Mouse (Mus musculus): ENCODE measurements at regions not wholly inside any gene's neighbourhood (a gene's known extent, or its start where the extent isn't known, plus 50 kb on each side); places are given as distances from the start of the nearest gene placed in this dataset.

- no peak overlapping the region for H3K4me3 ChIP-seq (replicated peaks)
- H3K36me3 ChIP-seq (replicated peaks; ENCODE audit: low read length): no peaks in the 10 kb centered on the region
- H3K9me3 ChIP-seq: no peaks in the 10 kb centered on the region
- H3K4me1 ChIP-seq: peaks cover 36% of the 10 kb centered on the region
- no peak for TF ChIP-seq FLI1 (IDR thresholded peaks at IDR 0.05; ENCODE audit: low read length)
- no peak for TF ChIP-seq GATA1 (IDR thresholded peaks at IDR 0.05; ENCODE audit: borderline replicate concordance, low read length)
- H3K27me3 ChIP-seq (replicated peaks): peaks cover 2% of the 10 kb centered on the region
Observed at GRCm38 (mm10) chr2:146565693-146566092, 53.5 kb upstream of the Ralgapa2 start.

GRCm38 (mm10) chr2:146568171-146568842, 56.2 kb upstream of the Ralgapa2 start:
- Histone ChIP-seq H3K4me1 (peaks cover 14% of the 10 kb centered on the region), H3K27me3 (replicated peaks) (peaks cover 2% of the 10 kb centered on the region), H3K4me3 (replicated peaks) (no peak overlapping the region), H3K9me3 (no peaks in the 10 kb centered on the region), H3K36me3 (replicated peaks; ENCODE audit: low read length) (no peaks in the 10 kb centered on the region)
- TF ChIP-seq FLI1 (IDR thresholded peaks at IDR 0.05; ENCODE audit: low read length): no peak
- no peak for TF ChIP-seq GATA1 (IDR thresholded peaks at IDR 0.05; ENCODE audit: borderline replicate concordance, low read length)

DNA sequence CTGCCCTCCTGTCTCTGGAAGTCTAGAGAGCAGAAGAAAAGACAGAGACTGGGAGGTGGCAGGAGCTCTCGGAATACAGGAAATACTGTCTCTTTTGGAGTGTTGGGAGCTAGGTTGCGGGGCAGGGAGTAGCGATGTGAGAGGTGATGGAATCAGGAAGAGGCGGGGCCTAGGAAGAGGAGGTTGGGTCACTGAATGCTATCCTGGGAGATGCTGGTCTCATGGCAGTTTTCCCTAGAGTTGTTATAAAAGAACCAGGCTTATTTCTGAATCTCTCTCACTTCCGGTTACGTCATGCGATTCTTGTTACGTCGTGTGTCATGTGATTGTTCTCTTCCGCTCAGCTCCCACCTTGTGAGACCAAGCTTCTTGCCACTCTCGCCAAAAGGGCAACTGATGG, 58.9 kb upstream of the Ralgapa2 start:
- TF ChIP-seq FLI1 (IDR thresholded peaks at IDR 0.05; ENCODE audit: low read length): no peak
- no peak for TF ChIP-seq GATA1 (IDR thresholded peaks at IDR 0.05; ENCODE audit: borderline replicate concordance, low read length)
- Histone ChIP-seq H3K36me3 (replicated peaks; ENCODE audit: low read length) (no peaks in the 10 kb centered on the region), H3K4me1 (peaks cover 29% of the 10 kb centered on the region), H3K27me3 (replicated peaks) (peaks cover 2% of the 10 kb centered on the region), H3K4me3 (replicated peaks) (no peak overlapping the region), H3K9me3 (no peaks in the 10 kb centered on the region)

DNA sequence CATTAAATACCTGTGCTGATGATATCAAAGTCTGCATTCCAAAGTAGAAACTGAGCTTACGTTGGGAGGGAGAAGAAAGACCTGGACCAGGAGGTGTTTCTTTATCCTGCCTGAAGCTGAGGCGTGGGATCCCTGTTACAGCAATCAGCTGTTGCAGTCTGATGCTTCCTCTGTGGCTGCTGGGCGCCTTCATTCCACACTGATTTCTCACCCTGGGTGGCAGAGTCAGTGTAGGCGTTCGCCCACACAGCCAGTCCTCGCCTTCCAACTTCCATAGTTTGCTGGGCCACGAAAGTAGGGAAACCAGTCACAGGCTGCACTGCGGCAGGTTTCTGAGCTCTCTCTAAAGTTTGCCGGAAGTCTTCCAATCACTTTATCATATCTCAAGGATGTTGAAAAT, 59.7 kb upstream of the Ralgapa2 start:
- TF ChIP-seq FLI1 (IDR thresholded peaks at IDR 0.05; ENCODE audit: low read length) (no peak), GATA1 (IDR thresholded peaks at IDR 0.05; ENCODE audit: borderline replicate concordance, low read length) (no peak)
- Histone ChIP-seq H3K4me1 (peaks cover 30% of the 10 kb centered on the region), H3K9me3 (no peaks in the 10 kb centered on the region), H3K27me3 (replicated peaks) (peaks cover 2% of the 10 kb centered on the region), H3K36me3 (replicated peaks; ENCODE audit: low read length) (no peaks in the 10 kb centered on the region), H3K4me3 (replicated peaks) (no peak overlapping the region)

GRCm38 (mm10) chr2:146575610-146576297, 63.6 kb upstream of the Ralgapa2 start:
- TF ChIP-seq GATA1 (IDR thresholded peaks at IDR 0.05; ENCODE audit: borderline replicate concordance, low read length) (no peak), FLI1 (IDR thresholded peaks at IDR 0.05; ENCODE audit: low read length) (no peak)
- H3K4me1 ChIP-seq: peaks cover 30% of the 10 kb centered on the region
- H3K36me3 ChIP-seq (replicated peaks; ENCODE audit: low read length): no peaks in the 10 kb centered on the region
- H3K4me3 ChIP-seq (replicated peaks): no peak overlapping the region
- no peaks in the 10 kb centered on the region for H3K27me3 ChIP-seq (replicated peaks)
- H3K9me3 ChIP-seq: no peaks in the 10 kb centered on the region

- Histone ChIP-seq H3K4me1 (peaks cover 27% of the 10 kb centered on the region), H3K4me3 (replicated peaks) (no peak overlapping the region), H3K27me3 (replicated peaks) (no peaks in the 10 kb centered on the region), H3K36me3 (replicated peaks; ENCODE audit: low read length) (no peaks in the 10 kb centered on the region), H3K9me3 (no peaks in the 10 kb centered on the region)
- TF ChIP-seq FLI1 (IDR thresholded peaks at IDR 0.05; ENCODE audit: low read length) (no peak), GATA1 (IDR thresholded peaks at IDR 0.05; ENCODE audit: borderline replicate concordance, low read length) (no peak)
Observed at GRCm38 (mm10) chr2:146576298-146576905, 64.3 kb upstream of the Ralgapa2 start.

DNA sequence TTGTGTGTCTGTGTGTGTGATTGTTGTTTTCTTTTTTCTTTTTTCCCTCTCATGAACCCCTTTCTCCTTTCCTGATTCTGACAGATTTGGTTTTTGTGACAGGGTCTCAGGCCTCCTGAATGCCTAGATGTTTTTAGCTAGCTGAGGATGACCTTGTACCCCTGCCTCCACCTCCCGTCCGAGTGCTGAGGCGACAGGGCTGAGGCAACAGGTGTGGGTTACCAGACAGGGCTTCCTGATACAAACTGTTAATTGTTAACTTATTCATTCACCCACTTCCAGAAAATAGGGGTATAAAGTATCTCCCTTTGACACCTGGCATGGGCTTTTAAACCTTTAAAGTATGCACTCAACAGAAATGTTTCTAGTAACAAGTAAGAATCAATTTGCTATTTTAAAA, 65.0 kb upstream of the Ralgapa2 start:
- TF ChIP-seq FLI1 (IDR thresholded peaks at IDR 0.05; ENCODE audit: low read length) (no peak), GATA1 (IDR thresholded peaks at IDR 0.05; ENCODE audit: borderline replicate concordance, low read length) (no peak)
- Histone ChIP-seq H3K4me1 (peaks cover 27% of the 10 kb centered on the region), H3K4me3 (replicated peaks) (no peak overlapping the region), H3K9me3 (no peaks in the 10 kb centered on the region), H3K36me3 (replicated peaks; ENCODE audit: low read length) (no peaks in the 10 kb centered on the region), H3K27me3 (replicated peaks) (no peaks in the 10 kb centered on the region)

DNA sequence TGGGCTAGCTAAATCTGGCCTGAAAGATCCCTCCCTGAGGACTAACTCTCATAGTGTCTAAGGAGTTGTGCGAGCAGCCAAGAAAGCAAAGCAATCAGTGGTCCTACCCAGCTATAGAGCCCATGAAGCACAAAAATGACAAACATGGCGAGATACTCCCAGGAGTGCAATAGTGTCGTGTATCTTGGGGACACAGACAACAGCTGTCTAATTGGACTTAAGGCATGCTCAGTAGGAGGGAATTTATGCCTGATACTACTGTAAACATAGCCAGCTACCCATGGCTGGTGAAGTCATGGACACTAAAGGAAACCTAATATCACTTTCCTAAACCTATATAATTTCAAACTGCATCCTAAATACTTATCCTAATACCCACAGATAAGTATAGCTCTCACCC, 69.1 kb upstream of the Ralgapa2 start:
- Histone ChIP-seq H3K27me3 (replicated peaks) (no peaks in the 10 kb centered on the region), H3K36me3 (replicated peaks; ENCODE audit: low read length) (no peaks in the 10 kb centered on the region), H3K4me3 (replicated peaks) (no peak overlapping the region), H3K4me1 (peaks cover 11% of the 10 kb centered on the region), H3K9me3 (no peaks in the 10 kb centered on the region)
- TF ChIP-seq FLI1 (IDR thresholded peaks at IDR 0.05; ENCODE audit: low read length): no peak
- TF ChIP-seq GATA1 (IDR thresholded peaks at IDR 0.05; ENCODE audit: borderline replicate concordance, low read length): no peak

DNA sequence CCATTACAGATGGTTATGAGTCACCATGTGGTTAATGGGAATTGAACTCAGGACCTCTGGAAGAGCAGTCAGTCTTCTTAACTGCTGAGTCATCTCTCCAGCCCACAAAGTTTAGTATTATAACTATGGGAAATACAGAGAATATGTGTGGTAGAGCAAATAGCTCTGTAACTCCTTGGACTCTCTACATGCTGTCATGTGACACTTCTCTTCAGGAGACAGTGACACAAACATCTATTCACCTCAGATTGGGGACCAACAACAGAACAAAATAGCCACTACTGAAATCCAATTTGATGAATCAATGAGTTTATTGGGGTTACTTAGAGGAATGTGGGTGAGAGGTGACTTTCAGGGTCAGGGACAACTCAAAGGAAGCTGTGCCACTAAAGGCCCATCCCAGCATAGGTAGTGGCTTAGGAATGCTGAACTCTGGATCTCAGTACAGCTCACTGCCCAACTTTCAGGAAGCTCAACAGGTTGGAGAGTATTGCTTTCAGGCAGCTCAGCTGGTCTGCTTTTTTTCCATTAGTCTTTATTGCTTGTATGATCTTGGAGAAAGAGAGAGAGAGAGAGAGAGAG, 71.8 kb upstream of the Ralgapa2 start:
- TF ChIP-seq FLI1 (IDR thresholded peaks at IDR 0.05; ENCODE audit: low read length) (no peak), GATA1 (IDR thresholded peaks at IDR 0.05; ENCODE audit: borderline replicate concordance, low read length) (no peak)
- H3K9me3 ChIP-seq: no peaks in the 10 kb centered on the region
- H3K4me1 ChIP-seq: peaks cover 26% of the 10 kb centered on the region
- H3K36me3 ChIP-seq (replicated peaks; ENCODE audit: low read length): no peaks in the 10 kb centered on the region
- no peaks in the 10 kb centered on the region for H3K27me3 ChIP-seq (replicated peaks)
- no peak overlapping the region for H3K4me3 ChIP-seq (replicated peaks)

DNA sequence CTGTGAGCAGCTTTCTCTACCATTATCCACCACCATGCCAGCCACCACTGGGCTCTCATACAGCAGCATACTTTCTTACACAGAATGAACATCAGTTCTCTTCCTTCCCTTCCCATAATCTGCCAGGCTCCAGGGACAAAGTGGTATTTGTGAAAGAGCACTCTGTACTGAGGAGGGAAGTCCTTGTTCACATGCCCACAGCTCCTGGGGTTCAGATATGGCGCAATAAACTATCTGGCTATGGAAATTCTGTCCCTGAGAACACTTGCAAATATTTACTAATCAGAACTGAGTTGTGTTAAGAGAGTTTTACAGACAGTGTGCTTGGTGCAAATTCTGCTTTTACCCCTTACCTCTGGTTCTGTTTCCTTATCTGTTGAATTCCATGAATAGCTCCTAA, 74.2 kb upstream of the Ralgapa2 start:
- no peaks in the 10 kb centered on the region for H3K36me3 ChIP-seq (replicated peaks; ENCODE audit: low read length)
- no peaks in the 10 kb centered on the region for H3K27me3 ChIP-seq (replicated peaks)
- no peak for TF ChIP-seq FLI1 (IDR thresholded peaks at IDR 0.05; ENCODE audit: low read length)
- TF ChIP-seq GATA1 (IDR thresholded peaks at IDR 0.05; ENCODE audit: borderline replicate concordance, low read length): no peak
- H3K9me3 ChIP-seq: no peaks in the 10 kb centered on the region
- peaks cover 51% of the 10 kb centered on the region for H3K4me1 ChIP-seq
- H3K4me3 ChIP-seq (replicated peaks): no peak overlapping the region

Data from megakaryocyte, embryonic 14.5 days (primary cell).